Mouse (Mus musculus) lung, adult 18-20 months (tissue): Measurements from ENCODE around the gene Wdr49.
"Not testable (repeated sequence)": the region's sequence is repeated elsewhere in the genome, so short reads cannot be mapped to it uniquely, and the experiment has no call there.

Source experiments
- DNase-seq, 2 experiments: peaks; one replicate each; pipeline ENCODE4 v3.0.0; 2022; ENCODE audit warnings: mixed read lengths in 2 of 2

Wdr49 gene

GRCm38 (mm10) chr3:75299464-75299863 lies 182.5 kb downstream of the Wdr49 start:
- DNase-seq, result not testable (repeated sequence)

- no peak for DNase-seq
Observed at GRCm38 (mm10) chr3:75297758-75298111, 184.2 kb downstream of the Wdr49 start.

- DNase-seq, result no peak
Observed at GRCm38 (mm10) chr3:75297026-75297757, 184.8 kb downstream of the Wdr49 start.

- DNase-seq, result no peak
Observed at GRCm38 (mm10) chr3:75293243-75293642, 188.7 kb downstream of the Wdr49 start.

- DNase-seq, result no peak
Observed at GRCm38 (mm10) chr3:75277455-75277854, 204.5 kb downstream of the Wdr49 start.

GRCm38 (mm10) chr3:75276522-75276921 lies 205.4 kb downstream of the Wdr49 start:
- no peak for DNase-seq

- DNase-seq, result no peak
Observed at GRCm38 (mm10) chr3:75275127-75275526, 206.8 kb downstream of the Wdr49 start.

GRCm38 (mm10) chr3:75269978-75270377 lies 212.0 kb downstream of the Wdr49 start, which contains the start of gene Serpini2:
Gene Serpini2, minus strand, starts transcription at chr3:75270078.
- no peak for DNase-seq

GRCm38 (mm10) chr3:75259356-75259755 lies 222.6 kb downstream of the Wdr49 start:
- DNase-seq, result no peak
